Mouse (Mus musculus) A20 (cell line): ENCODE measurements around the gene Frmd4b.
"Not testable (repeated sequence)": the region's sequence is repeated elsewhere in the genome, so short reads cannot be mapped to it uniquely, and the experiment has no call there.

Source experiments
- DNase-seq: peaks from one replicate; pipeline ENCODE4 v3.0.0-alpha.2; 2011; ENCODE audit warnings: low read depth, low spot score

Gene Frmd4b

DNA sequence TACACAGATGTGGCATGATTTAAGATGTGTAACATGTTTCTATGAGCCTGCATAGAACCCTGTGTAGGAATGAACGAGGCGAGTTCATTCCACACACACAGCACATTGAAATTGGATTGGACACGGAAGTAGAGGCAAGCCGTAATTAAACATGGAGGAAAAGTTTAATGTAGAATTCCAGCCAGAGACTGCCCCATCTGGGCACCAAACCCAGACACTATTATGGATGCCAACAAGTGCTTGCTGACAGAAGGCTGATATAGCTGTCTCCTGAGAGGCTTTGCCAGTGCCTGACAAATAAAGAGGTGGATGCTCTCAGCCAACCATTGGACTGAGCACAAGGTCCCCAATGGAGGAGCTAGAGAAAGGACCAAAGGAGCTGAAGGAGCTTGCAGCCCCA lies 201.8 kb downstream of the Frmd4b start:
- not testable (repeated sequence) for DNase-seq

- DNase-seq, result no peak
These were observed 203.9 kb downstream of the Frmd4b start for GRCm38 (mm10) chr6:97413453-97413852.

GRCm38 (mm10) chr6:97412403-97412802 lies 204.9 kb downstream of the Frmd4b start:
- no peak for DNase-seq

DNA sequence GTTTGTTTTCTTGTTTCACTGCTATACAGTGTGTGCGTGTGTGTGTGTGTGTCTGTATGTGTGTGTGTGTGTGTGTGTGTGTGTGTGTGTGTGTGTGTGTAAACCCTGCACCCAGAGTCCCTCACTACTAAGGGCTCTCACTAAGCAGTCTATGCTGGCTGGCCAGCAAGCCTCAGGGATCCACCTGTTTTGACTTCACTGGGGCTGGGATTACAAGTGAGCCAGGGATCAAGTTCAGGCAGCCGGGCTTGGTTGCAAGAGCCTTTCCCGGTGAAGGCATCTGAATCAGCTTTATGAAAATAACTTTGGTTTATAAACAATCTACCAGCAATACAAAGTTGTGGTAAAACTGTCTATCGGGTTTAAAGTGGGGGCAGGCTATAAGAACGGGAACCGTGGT lies 206.0 kb downstream of the Frmd4b start:
- no peak for DNase-seq

DNA sequence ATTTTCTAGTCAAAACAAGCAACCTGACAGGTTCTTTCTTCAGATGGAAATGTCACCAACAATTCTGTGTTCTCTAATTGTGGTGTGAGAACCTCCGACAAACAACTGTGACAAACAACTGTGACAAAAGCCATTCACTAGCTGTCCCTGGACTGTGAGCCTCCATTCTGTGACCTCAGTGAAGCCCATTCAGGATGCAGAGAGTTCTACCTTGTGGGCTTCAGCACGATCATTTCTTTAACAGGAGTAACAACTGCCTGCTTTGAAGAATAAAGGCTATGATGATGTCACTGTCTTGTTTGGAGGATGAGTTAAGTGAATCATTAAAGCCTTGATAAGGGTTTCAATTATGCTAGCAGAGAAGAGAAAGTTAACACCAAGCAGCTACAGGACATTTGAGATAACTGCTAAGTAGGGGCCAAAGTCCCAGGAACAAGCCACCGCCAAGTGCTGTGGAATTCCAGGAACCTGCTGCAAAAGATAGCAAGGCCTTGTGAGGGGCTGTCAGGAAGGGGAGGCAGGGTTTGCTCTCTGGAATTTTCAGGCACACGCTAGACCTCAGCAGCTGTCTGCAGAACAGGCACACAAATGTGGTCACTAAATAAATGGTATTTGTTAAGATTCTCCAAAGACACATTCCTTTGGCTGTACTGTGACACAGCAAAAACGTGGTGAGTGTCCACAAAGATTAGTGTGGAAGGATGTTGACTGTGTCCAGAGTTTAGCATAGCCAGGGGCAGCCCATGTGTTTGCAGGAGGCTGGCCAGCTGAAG lies 207.7 kb downstream of the Frmd4b start:
- DNase-seq, result no peak

DNA sequence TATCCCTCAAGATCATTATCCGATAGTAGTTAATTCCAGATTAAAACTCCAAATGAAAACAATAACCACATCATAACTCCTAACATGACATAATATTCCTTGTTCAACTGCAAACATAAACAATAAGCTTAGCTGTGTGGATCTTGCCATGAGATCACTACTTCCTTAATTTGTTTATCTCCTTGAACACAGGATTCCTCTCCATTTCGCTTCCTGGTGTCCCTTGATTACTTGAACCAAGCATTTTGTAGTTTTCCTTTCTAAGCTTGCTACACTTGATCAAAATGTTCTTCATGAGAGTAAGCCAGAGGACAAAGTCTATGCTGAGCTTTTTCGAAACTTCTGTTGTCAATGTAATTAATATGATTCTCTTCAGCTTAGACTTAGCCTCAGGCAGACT lies 209.4 kb downstream of the Frmd4b start:
- no peak for DNase-seq

DNA sequence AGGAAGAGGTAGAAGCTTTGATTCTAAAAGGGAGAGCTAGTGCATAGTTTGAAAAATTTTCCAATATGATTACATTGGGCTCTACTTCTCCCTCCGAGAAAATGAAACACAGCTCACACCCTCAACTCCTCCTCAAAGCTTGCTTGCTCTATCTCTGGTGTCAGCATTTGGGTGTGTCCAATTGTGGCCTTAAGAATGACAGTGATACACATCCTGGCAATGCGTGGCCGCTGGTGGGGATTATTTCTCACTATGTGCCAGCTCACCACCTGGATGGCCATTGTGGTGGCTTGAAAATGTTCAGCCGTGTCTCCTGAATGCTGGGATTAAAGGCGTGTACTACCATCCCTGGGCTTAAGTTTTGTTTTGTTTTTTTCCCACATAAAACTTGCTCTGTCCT lies 209.9 kb downstream of the Frmd4b start:
- DNase-seq, result no peak

DNA sequence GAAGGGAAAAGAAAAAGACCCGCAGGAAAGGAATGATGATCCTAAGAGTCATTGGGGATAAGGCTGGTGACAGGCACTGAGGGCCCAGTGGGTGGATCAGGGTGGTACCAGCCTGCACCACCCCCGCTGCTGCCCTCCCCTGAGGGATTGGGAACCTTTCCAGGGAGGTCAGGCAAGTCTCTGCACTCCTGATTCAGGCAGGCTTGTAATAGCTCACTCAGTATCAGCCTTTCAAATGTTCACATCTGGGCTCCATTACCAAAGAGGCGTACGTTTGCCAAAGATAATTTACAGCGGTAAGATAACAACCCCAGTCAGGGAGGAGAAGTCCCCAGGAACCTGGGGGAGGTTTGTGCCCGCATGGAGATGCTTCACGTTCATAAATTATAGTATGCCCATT lies 212.0 kb downstream of the Frmd4b start:
- no peak for DNase-seq

DNA sequence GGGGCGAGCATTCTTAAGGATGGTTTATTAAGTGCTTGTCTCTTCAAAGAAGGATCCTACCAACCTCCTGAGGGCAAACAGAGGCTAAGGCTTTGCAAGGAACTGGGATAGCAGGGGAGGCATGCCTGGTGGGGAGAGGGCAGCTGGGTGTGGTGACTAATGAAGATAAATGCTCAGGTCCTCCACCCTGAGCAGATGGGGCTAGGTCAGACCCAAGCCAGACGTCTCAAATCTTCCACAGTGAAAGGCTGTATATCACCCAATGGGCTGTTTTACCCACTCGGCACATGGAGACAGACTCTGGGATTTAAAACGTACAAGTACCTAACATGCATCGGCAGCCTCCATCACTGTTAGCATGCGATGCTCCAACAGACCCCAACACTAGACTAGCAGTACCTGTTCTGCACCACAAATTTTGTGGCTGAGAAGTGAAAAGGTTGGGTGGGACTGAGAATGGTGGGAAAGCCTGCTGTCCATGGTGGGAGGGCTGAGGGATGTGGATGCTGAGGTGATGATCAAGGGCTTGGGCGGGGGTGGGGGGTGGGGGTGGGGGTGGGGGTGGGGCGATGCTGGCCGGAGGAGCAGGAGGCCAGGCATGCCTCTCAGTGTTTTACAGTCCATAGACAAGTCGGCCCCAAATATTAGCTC lies 214.4 kb downstream of the Frmd4b start:
- DNase-seq, result no peak

- no peak for DNase-seq
These were observed 216.9 kb downstream of the Frmd4b start for GRCm38 (mm10) chr6:97400446-97400845.

DNA sequence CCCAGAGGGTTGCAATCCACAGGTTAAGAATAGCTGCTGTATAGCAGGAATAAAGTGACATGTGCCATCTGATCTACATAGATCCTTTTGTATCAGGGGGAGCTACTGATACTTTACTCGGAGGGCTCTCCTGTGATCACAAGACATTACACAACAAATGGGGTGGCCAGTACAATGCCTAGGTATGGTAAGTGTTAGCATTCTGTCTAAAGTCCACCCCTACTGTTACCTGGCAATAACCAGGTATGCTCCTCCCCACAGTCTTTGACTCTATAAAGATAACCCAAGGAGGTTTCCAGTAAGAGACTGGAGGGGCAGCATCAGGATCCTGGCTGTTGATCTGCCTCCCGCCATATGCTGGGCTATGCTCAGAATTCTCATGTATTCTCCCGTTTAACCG lies 219.4 kb downstream of the Frmd4b start:
- no peak for DNase-seq

DNA sequence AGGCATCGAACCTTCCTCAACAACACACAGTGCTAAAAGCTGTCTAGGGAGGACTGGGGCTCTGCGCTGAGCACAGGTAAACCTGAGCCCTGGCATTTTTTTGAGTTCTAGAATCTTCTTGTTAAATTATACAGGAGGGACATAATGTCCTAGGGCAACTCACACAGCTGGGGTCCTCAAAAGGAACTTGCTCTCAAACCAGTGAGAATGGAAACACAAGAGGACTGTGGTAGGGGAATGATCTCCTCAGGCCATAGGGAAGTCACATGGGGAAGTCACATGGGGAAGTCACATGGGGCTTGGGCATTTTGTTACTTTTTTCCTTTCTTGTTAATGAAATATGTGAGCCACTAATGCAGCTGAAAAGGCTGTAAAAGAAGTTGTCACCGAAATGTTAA lies 220.4 kb downstream of the Frmd4b start:
- DNase-seq, result no peak

DNA sequence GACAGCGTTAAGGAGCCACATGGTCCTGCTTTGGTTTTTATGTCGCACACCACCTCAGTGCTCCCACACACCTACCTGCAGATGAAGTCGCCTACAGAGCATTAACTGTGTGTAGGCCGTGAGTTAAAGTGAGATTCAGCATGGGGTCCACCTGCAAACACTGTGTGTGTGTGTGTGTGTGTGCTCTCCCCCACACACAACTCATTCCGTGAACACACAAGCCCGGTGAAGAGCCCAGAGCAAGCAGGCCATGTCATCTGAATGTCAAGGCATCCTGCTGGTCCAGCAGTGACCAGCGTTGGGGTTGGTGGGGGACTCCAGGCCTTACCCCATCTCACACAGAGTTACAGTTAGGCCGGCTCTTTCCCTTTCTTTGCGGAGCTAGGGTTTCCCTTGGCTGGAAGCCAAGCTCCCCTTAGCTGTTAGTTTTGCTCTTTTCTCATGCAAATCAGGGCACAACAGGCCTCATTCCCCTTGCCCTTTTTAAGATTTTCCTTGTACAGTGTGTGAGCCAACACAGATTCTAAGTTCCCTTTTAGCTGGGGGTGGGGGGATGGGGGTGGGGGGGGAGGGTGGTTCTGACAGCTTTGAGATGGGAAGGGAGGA lies 220.9 kb downstream of the Frmd4b start:
- no peak for DNase-seq

GRCm38 (mm10) chr6:97395477-97396350 lies 221.6 kb downstream of the Frmd4b start:
- no peak for DNase-seq

DNA sequence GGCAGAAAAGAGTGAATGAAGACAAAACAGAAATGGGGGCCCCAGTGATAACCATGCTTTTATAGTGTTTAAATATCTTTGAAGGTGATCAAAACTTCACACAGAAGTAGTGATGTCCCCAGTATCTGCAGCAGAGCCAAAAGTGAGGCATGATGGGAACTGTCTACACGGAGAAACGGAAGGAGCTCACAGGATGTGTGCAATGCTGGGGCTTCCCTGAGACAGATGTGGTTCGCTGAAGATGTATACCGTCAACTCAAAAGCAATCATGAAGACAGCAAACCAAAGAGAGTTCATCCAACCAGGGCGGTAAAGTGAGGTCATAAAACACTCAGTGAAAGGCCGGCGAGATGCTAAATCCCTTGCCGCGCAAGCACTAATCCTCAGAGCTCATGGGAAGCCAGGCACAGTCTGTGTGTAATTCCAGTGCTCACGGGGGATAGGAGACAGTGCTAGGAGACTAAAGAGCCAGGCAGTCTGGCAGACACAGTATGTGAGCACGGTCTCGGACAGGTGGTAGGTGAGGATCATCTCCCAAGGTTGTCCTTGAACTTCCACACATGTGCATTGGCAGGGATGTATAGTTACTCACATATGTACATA lies 222.8 kb downstream of the Frmd4b start:
- no peak for DNase-seq

DNA sequence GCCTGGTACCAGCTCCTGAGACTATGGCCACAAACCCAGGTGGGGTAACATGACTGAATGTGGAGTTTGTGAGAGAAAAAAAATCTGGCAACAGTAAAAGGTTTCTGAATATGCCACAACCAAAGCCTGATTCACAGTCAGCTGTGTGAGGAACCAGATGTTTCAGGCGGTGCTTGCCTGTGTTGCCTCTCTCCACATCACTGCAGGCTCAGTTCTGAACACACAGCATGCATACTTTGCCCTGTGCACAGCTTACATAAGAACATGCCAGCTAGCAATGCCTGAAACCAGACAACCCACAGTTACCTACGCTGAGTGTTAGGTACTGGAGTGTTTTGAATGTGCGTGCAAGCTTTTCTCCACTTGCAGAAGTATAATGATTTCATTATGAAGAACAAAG lies 224.4 kb downstream of the Frmd4b start:
- no peak for DNase-seq

- no peak for DNase-seq
These were observed 230.0 kb downstream of the Frmd4b start for GRCm38 (mm10) chr6:97387388-97387787.

DNA sequence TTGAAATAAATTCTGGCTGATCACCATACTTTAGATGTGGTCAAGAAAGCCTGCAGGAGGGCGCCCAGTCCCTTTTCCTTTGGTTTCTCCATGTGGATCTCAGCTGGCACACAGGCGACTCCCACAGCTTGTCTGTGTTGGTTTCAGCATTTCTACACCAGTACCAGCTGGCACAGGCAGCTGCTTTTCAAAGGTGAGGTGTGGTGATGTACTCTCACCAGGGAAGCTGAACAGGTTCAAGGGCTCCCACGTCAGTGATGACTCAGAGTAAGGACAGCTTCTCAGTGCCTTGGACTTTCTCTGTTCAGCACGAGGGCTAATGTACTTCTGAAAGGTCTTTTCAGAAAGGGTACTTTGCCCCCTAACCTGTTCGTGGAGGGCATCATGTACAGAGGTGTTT lies 232.4 kb downstream of the Frmd4b start:
- DNase-seq, result no peak

- no peak for DNase-seq
These were observed 236.1 kb downstream of the Frmd4b start for GRCm38 (mm10) chr6:97381275-97381674.

GRCm38 (mm10) chr6:97370947-97371346 lies 246.4 kb downstream of the Frmd4b start:
- no peak for DNase-seq

DNA sequence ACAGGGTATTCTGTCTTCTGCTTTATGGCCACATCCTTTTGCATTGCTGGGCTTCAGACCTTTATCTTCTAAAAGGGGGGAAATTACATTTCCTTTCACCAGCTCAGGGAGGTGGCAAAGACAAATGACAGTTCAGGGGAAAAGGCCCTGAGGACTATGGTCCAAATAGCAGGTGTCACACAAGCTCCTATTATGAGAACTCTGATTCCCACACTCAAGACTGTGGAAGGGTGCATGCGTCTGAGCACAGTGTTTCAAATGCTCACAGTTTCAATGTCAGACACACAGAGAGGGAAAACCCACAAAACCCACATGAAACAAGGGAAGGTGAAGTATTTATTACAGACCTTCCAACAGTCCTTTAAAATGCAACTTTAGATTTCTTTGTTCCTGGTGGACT lies 246.9 kb downstream of the Frmd4b start:
- DNase-seq, result no peak

DNA sequence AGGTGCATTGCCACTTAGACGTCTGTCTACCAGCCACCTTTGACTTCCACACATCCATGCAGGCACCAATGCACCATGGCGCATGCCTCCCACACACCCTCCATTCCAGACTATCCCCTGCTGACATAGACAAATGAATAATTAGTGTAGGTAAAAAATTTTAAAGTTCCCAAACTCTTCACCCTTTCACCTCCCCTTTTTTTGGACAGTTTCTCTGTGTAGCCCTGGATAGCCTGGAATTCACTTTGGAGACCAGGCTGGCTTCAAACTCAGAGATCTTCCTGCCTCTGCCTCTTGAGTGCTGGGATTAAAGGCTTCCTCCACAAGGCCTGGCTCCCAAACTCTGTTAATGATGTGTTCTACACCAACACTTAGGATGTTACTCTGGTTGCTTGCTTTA lies 253.5 kb downstream of the Frmd4b start:
- DNase-seq, result no peak
